7 mouse cellular contexts compared by ENCODE assay signal in the genomic region with DNA sequence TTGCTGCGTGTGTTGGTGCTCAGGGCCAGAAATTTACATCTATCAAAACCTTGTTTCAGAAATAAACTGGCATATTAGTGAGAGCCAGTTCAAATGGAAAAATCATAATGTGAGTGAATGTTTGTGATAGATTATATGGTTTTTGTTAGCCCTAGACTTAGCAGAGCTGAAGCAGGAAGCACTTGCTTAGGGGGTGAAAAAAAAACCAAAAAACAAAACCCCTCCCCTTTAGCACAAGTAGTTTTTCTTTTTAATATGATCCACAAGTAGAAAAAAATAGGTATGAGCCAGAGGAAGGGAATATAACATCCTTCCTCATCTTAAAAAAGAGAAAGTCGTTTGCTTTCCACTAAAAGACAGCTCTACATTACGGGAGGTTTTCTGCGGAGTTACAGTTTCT. TPM values are rescaled to one million over a fixed set of nuclear protein-coding genes. Genes with fewer than 3 reads are reported as not detected.
A peak's percentile ranks its signal among the peaks of the same experiment; 100 is the strongest.
DNase-seq lines count a peak whose midpoint lies in the region; ATAC-seq and TF ChIP-seq lines count a peak whose summit lies in the region.

No protein-coding gene starts in this region.

- H3K9ac ChIP-seq in lung, embryonic 15.5 days, result peak overlapping the region; percentile 75
- peak overlapping the region; percentile 94; the same call in 1 of the 2 replicates for H3K9ac ChIP-seq in limb, embryonic 11.5 days (ENCODE audit: low read length)
- H3K9ac ChIP-seq in neural tube, embryonic 15.5 days (replicated peaks), result peak overlapping the region; percentile 77; the same call in 1 of the 2 replicates

- peaks cover 15% of the 10 kb centered on the region for H3K4me1 ChIP-seq in lung, embryonic 15.5 days
- H3K4me1 ChIP-seq in embryonic fibroblast, embryonic 13.5 days (ENCODE audit: control insufficient read depth, insufficient read depth, low read length), result peaks cover 6% of the 10 kb centered on the region
- H3K4me1 ChIP-seq in limb, embryonic 11.5 days (ENCODE audit: control insufficient read depth, insufficient read depth, low read length), result no peaks in the 10 kb centered on the region
- H3K4me1 ChIP-seq in neural tube, embryonic 15.5 days, result peaks cover 38% of the 10 kb centered on the region

- 26% methylated on average over 4 of the region's 4 CpGs for WGBS in lung, embryonic 15.5 days
- WGBS in limb, embryonic 11.5 days, result 61% methylated on average over 4 of the region's 4 CpGs
- WGBS in neural tube, embryonic 15.5 days, result 51% methylated on average over 4 of the region's 4 CpGs

- no peaks in the 10 kb centered on the region for H3K9me3 ChIP-seq in lung, embryonic 15.5 days
- H3K9me3 ChIP-seq in limb, embryonic 11.5 days (ENCODE audit: control insufficient read depth, low read length), result no peaks in the 10 kb centered on the region
- no peaks in the 10 kb centered on the region for H3K9me3 ChIP-seq in neural tube, embryonic 15.5 days (replicated peaks)

- ATAC-seq in lung, embryonic 15.5 days (ENCODE audit: borderline replicate concordance, extremely low read depth, low FRiP score, low TSS enrichment), result no peak
- no peak for ATAC-seq in limb, embryonic 11.5 days (ENCODE audit: insufficient number of reproducible peaks, low FRiP score, low TSS enrichment, low read depth)
- no peak for ATAC-seq in neural tube, embryonic 15.5 days (ENCODE audit: low FRiP score)

- no peak for DNase-seq in lung, postnatal 14 days
- DNase-seq in limb, embryonic 11.5 days (ENCODE audit: low spot score), result no peak
- DNase-seq in thymus, postnatal 36 days, result no peak
- DNase-seq in c-Kit-positive CD71-positive TER-119-positive erythroid progenitor cells, embryonic 14.5 days (ENCODE audit: low spot score), result no peak

- no peak for TF ChIP-seq POLR2A in embryonic fibroblast, embryonic 13.5 days (IDR thresholded peaks at IDR 0.05; ENCODE audit: low read depth, low read length)

- no peaks in the 10 kb centered on the region for H3K27me3 ChIP-seq in lung, embryonic 15.5 days
- H3K27me3 ChIP-seq in limb, embryonic 11.5 days (ENCODE audit: control insufficient read depth, insufficient read depth, low read length), result no peaks in the 10 kb centered on the region
- no peaks in the 10 kb centered on the region for H3K27me3 ChIP-seq in neural tube, embryonic 15.5 days (replicated peaks)

- H3K27ac ChIP-seq in lung, embryonic 15.5 days, result no peak overlapping the region
- no peak overlapping the region for H3K27ac ChIP-seq in embryonic fibroblast, embryonic 13.5 days (ENCODE audit: insufficient read depth, low read length)
- H3K27ac ChIP-seq in limb, embryonic 11.5 days (replicated peaks; ENCODE audit: low read depth, low read length), result no peak overlapping the region
- no peak overlapping the region for H3K27ac ChIP-seq in neural tube, embryonic 15.5 days (replicated peaks)

- no peak for TF ChIP-seq CTCF in embryonic fibroblast, embryonic 13.5 days (IDR thresholded peaks at IDR 0.05; ENCODE audit: borderline replicate concordance, insufficient read depth, low read length)

- peak overlapping the region; percentile 64 for H3K4me2 ChIP-seq in lung, embryonic 15.5 days
- peak overlapping the region; percentile 56 for H3K4me2 ChIP-seq in limb, embryonic 11.5 days (ENCODE audit: low read depth, severe bottlenecking)
- H3K4me2 ChIP-seq in neural tube, embryonic 15.5 days, result peak overlapping the region; percentile 59

- peaks cover 28% of the 10 kb centered on the region for H3K36me3 ChIP-seq in lung, embryonic 15.5 days
- peaks cover 11% of the 10 kb centered on the region; the same call in 1 of the 2 replicates for H3K36me3 ChIP-seq in limb, embryonic 11.5 days (ENCODE audit: control insufficient read depth, insufficient read depth, low read length)
- peaks cover 37% of the 10 kb centered on the region for H3K36me3 ChIP-seq in neural tube, embryonic 15.5 days

- peak overlapping the region; percentile 66 for H3K4me3 ChIP-seq in lung, embryonic 15.5 days
- H3K4me3 ChIP-seq in embryonic fibroblast, embryonic 13.5 days (ENCODE audit: insufficient read depth, low read length), result peak overlapping the region; percentile 80
- H3K4me3 ChIP-seq in limb, embryonic 11.5 days (ENCODE audit: low read depth, low read length), result peak overlapping the region; percentile 69
- peak overlapping the region; percentile 92 for H3K4me3 ChIP-seq in neural tube, embryonic 15.5 days (replicated peaks)

RNA-seq across cellular contexts. Expression of a gene that starts 22.8 kb away (rescaled TPM):
- 81.9 and 85.9 TPM in 2 replicates for polyA plus RNA-seq in lung, embryonic 15.5 days (2015; fragmentation: Nextera tagmentation; extraction: Ambion mirVana)
- polyA plus RNA-seq in embryonic fibroblast, embryonic 13.5 days (2011; ENCODE audit: insufficient read length, low read depth, missing spikeins), result 33.0 and 59.3 TPM in 2 replicates
- 90.4 and 94.3 TPM in 2 replicates for polyA plus RNA-seq in limb, embryonic 11.5 days (2014; fragmentation: Nextera tagmentation; extraction: Ambion mirVana)
- polyA plus RNA-seq in neural tube, embryonic 15.5 days (2015; fragmentation: Nextera tagmentation; extraction: Ambion mirVana), result 8.3 and 22.5 TPM in 2 replicates

RNA-seq across cellular contexts. Expression of a gene that starts 23.0 kb away (rescaled TPM):
- polyA plus RNA-seq in lung, embryonic 15.5 days (2015; fragmentation: Nextera tagmentation; extraction: Ambion mirVana), result 27.9 and 29.5 TPM in 2 replicates
- polyA plus RNA-seq in embryonic fibroblast, embryonic 13.5 days (2011; ENCODE audit: insufficient read length, low read depth, missing spikeins), result 9.0 and 11.1 TPM in 2 replicates
- polyA plus RNA-seq in limb, embryonic 11.5 days (2014; fragmentation: Nextera tagmentation; extraction: Ambion mirVana), result 33.0 and 35.6 TPM in 2 replicates
- 4.6 and 9.2 TPM in 2 replicates for polyA plus RNA-seq in neural tube, embryonic 15.5 days (2015; fragmentation: Nextera tagmentation; extraction: Ambion mirVana)

RNA-seq across cellular contexts. Expression of a gene that starts 47.8 kb away (rescaled TPM):
- 61.1 and 62.2 TPM in 2 replicates for polyA plus RNA-seq in lung, embryonic 15.5 days (2015; fragmentation: Nextera tagmentation; extraction: Ambion mirVana)
- 113 and 129 TPM in 2 replicates for polyA plus RNA-seq in embryonic fibroblast, embryonic 13.5 days (2011; ENCODE audit: insufficient read length, low read depth, missing spikeins)
- polyA plus RNA-seq in limb, embryonic 11.5 days (2014; fragmentation: Nextera tagmentation; extraction: Ambion mirVana), result 60.7 and 65.5 TPM in 2 replicates
- polyA plus RNA-seq in neural tube, embryonic 15.5 days (2015; fragmentation: Nextera tagmentation; extraction: Ambion mirVana), result 52.0 and 54.3 TPM in 2 replicates

RNA-seq across cellular contexts. Expression of a gene that starts 47.9 kb away (rescaled TPM):
- polyA plus RNA-seq in lung, embryonic 15.5 days (2015; fragmentation: Nextera tagmentation; extraction: Ambion mirVana), result 0.21 and 0.60 TPM in 2 replicates
- polyA plus RNA-seq in embryonic fibroblast, embryonic 13.5 days (2011; ENCODE audit: insufficient read length, low read depth, missing spikeins), result 0.94 and 1.1 TPM in 2 replicates
- 0.29 and 0.43 TPM in 2 replicates for polyA plus RNA-seq in limb, embryonic 11.5 days (2014; fragmentation: Nextera tagmentation; extraction: Ambion mirVana)
- 0.59 and 1.3 TPM in 2 replicates for polyA plus RNA-seq in neural tube, embryonic 15.5 days (2015; fragmentation: Nextera tagmentation; extraction: Ambion mirVana)
